9 mouse cellular contexts compared by ENCODE assay signal in genomic region chr15:103284647-103285046, GRCm38 (mm10). TPM values are rescaled to one million over a fixed set of nuclear protein-coding genes. Genes with fewer than 3 reads are reported as not detected.
DNase-seq lines count a peak whose midpoint lies in the region; ATAC-seq lines count a peak whose summit lies in the region.
"Had no signal": no experiment of that assay in that cellular context is flagged by ENCODE, and none has a peak within 500 bp of the region (broad histone marks: within the 10 kb centered on the region; RNA-seq: fewer than 3 reads in every experiment).

No protein-coding gene starts in this region.

- no peaks in the 10 kb centered on the region for H3K9me3 ChIP-seq in liver, embryonic 12.5 days (replicated peaks)
- no peaks in the 10 kb centered on the region for H3K9me3 ChIP-seq in liver, embryonic 11.5 days (ENCODE audit: control insufficient read depth, low read length)
- H3K9me3 ChIP-seq in hindbrain, embryonic 16.5 days (ENCODE audit: control insufficient read depth, low read length), result no peaks in the 10 kb centered on the region
- no peaks in the 10 kb centered on the region for H3K9me3 ChIP-seq in neural tube, embryonic 13.5 days

- peak overlapping the region; percentile 24; the same call in 1 of the 2 replicates for H3K9ac ChIP-seq in liver, embryonic 12.5 days
- no peak overlapping the region for H3K9ac ChIP-seq in liver, embryonic 11.5 days (ENCODE audit: low read depth, low read length)
- H3K9ac ChIP-seq in hindbrain, embryonic 16.5 days (ENCODE audit: low read depth, low read length), result no peak overlapping the region
- no peak overlapping the region for H3K9ac ChIP-seq in neural tube, embryonic 13.5 days

- H3K4me2 ChIP-seq in liver, embryonic 12.5 days, result no peak overlapping the region
- no peak overlapping the region for H3K4me2 ChIP-seq in liver, embryonic 11.5 days
- no peak overlapping the region for H3K4me2 ChIP-seq in hindbrain, embryonic 16.5 days (ENCODE audit: low read length)
- no peak overlapping the region for H3K4me2 ChIP-seq in neural tube, embryonic 13.5 days

- no peaks in the 10 kb centered on the region for H3K27me3 ChIP-seq in liver, embryonic 12.5 days (replicated peaks)
- no peaks in the 10 kb centered on the region for H3K27me3 ChIP-seq in liver, embryonic 11.5 days (replicated peaks; ENCODE audit: control insufficient read depth, insufficient read depth, low read length)
- no peaks in the 10 kb centered on the region for H3K27me3 ChIP-seq in hindbrain, embryonic 16.5 days (replicated peaks; ENCODE audit: control insufficient read depth, insufficient read depth, low read length)
- no peaks in the 10 kb centered on the region for H3K27me3 ChIP-seq in neural tube, embryonic 13.5 days

- DNase-seq in heart, adult 11 months, result peak; percentile 85
- no peak for DNase-seq in heart, postnatal 10 days
- no peak for DNase-seq in liver, embryonic 11.5 days (ENCODE audit: low spot score)
- no peak for DNase-seq in thymus, postnatal 14 days
- DNase-seq in left cerebral cortex, adult 9 months (ENCODE audit: low spot score in 2 of 2), result no peak

- no peak for ATAC-seq in liver, embryonic 12.5 days
- no peak for ATAC-seq in liver, embryonic 11.5 days (replicated peaks; ENCODE audit: low FRiP score)
- ATAC-seq in hindbrain, embryonic 16.5 days, result no peak
- no peak for ATAC-seq in neural tube, embryonic 13.5 days (ENCODE audit: low read depth)

- 32% methylated on average over 2 of the region's 2 CpGs for WGBS in liver, embryonic 12.5 days (ENCODE audit: insufficient replicate concordance)
- 33% methylated on average over 2 of the region's 2 CpGs for WGBS in liver, embryonic 11.5 days
- 52% methylated on average over 2 of the region's 2 CpGs for WGBS in hindbrain, embryonic 16.5 days
- 38% methylated on average over 2 of the region's 2 CpGs for WGBS in neural tube, embryonic 13.5 days

- intact Hi-C loops in heart, postnatal 10 days (cut with DNase I), result loop anchor here (1.0 kb wide), 1 partner anchor 23 kb away; no protein-coding TSS in a partner anchor

- peak overlapping the region; percentile 51; the same call in 1 of the 2 replicates for H3K27ac ChIP-seq in liver, embryonic 12.5 days
- no peak overlapping the region for H3K27ac ChIP-seq in liver, embryonic 11.5 days (ENCODE audit: low read depth, low read length)
- H3K27ac ChIP-seq in hindbrain, embryonic 16.5 days (ENCODE audit: low read depth, low read length), result peak overlapping the region; percentile 26; the same call in 1 of the 2 replicates
- peak overlapping the region; percentile 75 for H3K27ac ChIP-seq in neural tube, embryonic 13.5 days (replicated peaks)

- H3K4me1 ChIP-seq in liver, embryonic 12.5 days, result peaks cover 47% of the 10 kb centered on the region
- peaks cover 18% of the 10 kb centered on the region for H3K4me1 ChIP-seq in liver, embryonic 11.5 days (replicated peaks; ENCODE audit: control insufficient read depth, insufficient read depth, low read length)
- peaks cover 7% of the 10 kb centered on the region for H3K4me1 ChIP-seq in hindbrain, embryonic 16.5 days (ENCODE audit: control insufficient read depth, insufficient read depth, low read depth, low read length)
- peaks cover 46% of the 10 kb centered on the region for H3K4me1 ChIP-seq in neural tube, embryonic 13.5 days (replicated peaks)

- peaks cover 60% of the 10 kb centered on the region for H3K36me3 ChIP-seq in liver, embryonic 12.5 days
- H3K36me3 ChIP-seq in liver, embryonic 11.5 days (ENCODE audit: control insufficient read depth, insufficient read depth, low read length), result peaks cover 7% of the 10 kb centered on the region
- H3K36me3 ChIP-seq in hindbrain, embryonic 16.5 days (ENCODE audit: control insufficient read depth, insufficient read depth, low read length), result no peaks in the 10 kb centered on the region
- no peaks in the 10 kb centered on the region for H3K36me3 ChIP-seq in neural tube, embryonic 13.5 days

- H3K4me3 ChIP-seq in liver, embryonic 12.5 days, result no peak overlapping the region
- no peak overlapping the region for H3K4me3 ChIP-seq in liver, embryonic 11.5 days (ENCODE audit: low read depth, low read length)
- H3K4me3 ChIP-seq in hindbrain, embryonic 16.5 days (ENCODE audit: low read length), result no peak overlapping the region
- no peak overlapping the region for H3K4me3 ChIP-seq in neural tube, embryonic 13.5 days

RNA-seq across cellular contexts. Expression of gene Copz1, which starts 12.1 kb away (rescaled TPM):
- total RNA-seq in heart, postnatal 10 days (2021), result 10 to 100 TPM; 81.2 to 83.3 TPM
- polyA plus RNA-seq in liver, embryonic 12.5 days (2016; fragmentation: Nextera tagmentation; extraction: Ambion mirVana), result 246 and 250 TPM in 2 replicates
- polyA plus RNA-seq in liver, embryonic 11.5 days (2014; fragmentation: Nextera tagmentation; extraction: Ambion mirVana), result 298 and 328 TPM in 2 replicates
- 207 and 209 TPM in 2 replicates for polyA plus RNA-seq in hindbrain, embryonic 16.5 days (2015; fragmentation: Nextera tagmentation; extraction: Ambion mirVana)
- polyA plus RNA-seq in neural tube, embryonic 13.5 days (2015; fragmentation: Nextera tagmentation; extraction: Ambion mirVana), result 214 and 224 TPM in 2 replicates

RNA-seq across cellular contexts. Expression of gene Gpr84, which starts 25.8 kb away (rescaled TPM):
- not detected for total RNA-seq in heart, postnatal 10 days (2021)
- polyA plus RNA-seq in liver, embryonic 12.5 days (2016; fragmentation: Nextera tagmentation; extraction: Ambion mirVana), result 0.75 and 0.78 TPM in 2 replicates
- 0.49 and 0.78 TPM in 2 replicates for polyA plus RNA-seq in liver, embryonic 11.5 days (2014; fragmentation: Nextera tagmentation; extraction: Ambion mirVana)
- polyA plus RNA-seq in hindbrain, embryonic 16.5 days (2015; fragmentation: Nextera tagmentation; extraction: Ambion mirVana), result 0.34 and 0.42 TPM in 2 replicates
- 0.57 and 0.62 TPM in 2 replicates for polyA plus RNA-seq in neural tube, embryonic 13.5 days (2015; fragmentation: Nextera tagmentation; extraction: Ambion mirVana)

RNA-seq across cellular contexts. Expression of gene Nfe2, which starts 26.4 kb away (rescaled TPM):
- total RNA-seq in heart, postnatal 10 days (2021), result 1 to 10 TPM in 1 of 2 experiments, under 1 TPM in 1; 0.30 to 1.0 TPM
- 168 TPM in 2 replicates for polyA plus RNA-seq in liver, embryonic 12.5 days (2016; fragmentation: Nextera tagmentation; extraction: Ambion mirVana)
- 94.1 and 108 TPM in 2 replicates for polyA plus RNA-seq in liver, embryonic 11.5 days (2014; fragmentation: Nextera tagmentation; extraction: Ambion mirVana)
- polyA plus RNA-seq in hindbrain, embryonic 16.5 days (2015; fragmentation: Nextera tagmentation; extraction: Ambion mirVana), result 0.65 and 0.69 TPM in 2 replicates
- 1.3 and 1.9 TPM in 2 replicates for polyA plus RNA-seq in neural tube, embryonic 13.5 days (2015; fragmentation: Nextera tagmentation; extraction: Ambion mirVana)
- total RNA-seq: layer of hippocampus, postnatal 25 days had no signal

RNA-seq across cellular contexts. Expression of gene Hnrnpa1, which starts 44.4 kb away (rescaled TPM):
- total RNA-seq in heart, postnatal 10 days (2021), result 100 to 1,000 TPM; 299 to 318 TPM
- polyA plus RNA-seq in liver, embryonic 12.5 days (2016; fragmentation: Nextera tagmentation; extraction: Ambion mirVana), result 584 and 591 TPM in 2 replicates
- polyA plus RNA-seq in liver, embryonic 11.5 days (2014; fragmentation: Nextera tagmentation; extraction: Ambion mirVana), result 917 and 938 TPM in 2 replicates
- polyA plus RNA-seq in hindbrain, embryonic 16.5 days (2015; fragmentation: Nextera tagmentation; extraction: Ambion mirVana), result 483 and 550 TPM in 2 replicates
- polyA plus RNA-seq in neural tube, embryonic 13.5 days (2015; fragmentation: Nextera tagmentation; extraction: Ambion mirVana), result 784 and 805 TPM in 2 replicates

RNA-seq across cellular contexts. Expression of gene Cbx5, which starts 45.0 kb away (rescaled TPM):
- total RNA-seq in heart, postnatal 10 days (2021), result 10 to 100 TPM; 81.3 to 97.4 TPM
- polyA plus RNA-seq in liver, embryonic 12.5 days (2016; fragmentation: Nextera tagmentation; extraction: Ambion mirVana), result 84.2 and 84.5 TPM in 2 replicates
- polyA plus RNA-seq in liver, embryonic 11.5 days (2014; fragmentation: Nextera tagmentation; extraction: Ambion mirVana), result 116 and 126 TPM in 2 replicates
- polyA plus RNA-seq in hindbrain, embryonic 16.5 days (2015; fragmentation: Nextera tagmentation; extraction: Ambion mirVana), result 120 and 124 TPM in 2 replicates
- polyA plus RNA-seq in neural tube, embryonic 13.5 days (2015; fragmentation: Nextera tagmentation; extraction: Ambion mirVana), result 104 and 116 TPM in 2 replicates

Comparison
In these comparisons a context has a peak if more than half of its experiments do, and no peak if none do; other contexts are left out.
1. RNA of gene Nfe2, which starts 26.4 kb away (polyA plus RNA-seq): 168 TPM in liver, embryonic 12.5 days and 94.1 to 108 TPM in liver, embryonic 11.5 days; 1.3 to 1.9 TPM in neural tube, embryonic 13.5 days and 0.65 to 0.69 TPM in hindbrain, embryonic 16.5 days; every median in the first group is over 10 times any median in the second.